Comparison of ENCODE assay signal across 19 mouse cellular contexts in the genomic region with DNA sequence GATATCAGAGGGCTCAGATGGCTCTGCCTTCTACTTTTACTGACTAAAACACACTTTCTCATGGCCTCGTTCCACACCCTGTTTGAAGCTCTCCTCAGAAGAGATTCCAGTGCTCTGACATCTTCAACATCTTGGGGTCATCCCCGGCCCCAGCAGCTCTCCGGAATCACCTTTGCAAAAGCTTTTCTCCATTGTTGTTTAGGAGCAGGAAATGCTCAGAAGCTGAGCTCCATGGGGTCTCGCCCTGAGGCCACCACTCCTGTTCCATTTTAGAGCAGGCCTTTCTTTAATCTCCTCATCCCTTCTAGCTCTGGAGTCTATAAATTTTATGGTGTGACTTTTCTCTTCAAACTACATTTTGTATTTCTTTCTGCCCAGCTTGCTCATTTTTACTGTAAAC. TPM values are rescaled to one million over a fixed set of nuclear protein-coding genes. Genes with fewer than 3 reads are reported as not detected.
"Had no signal": no experiment of that assay in that cellular context is flagged by ENCODE, and none has a peak within 500 bp of the region (broad histone marks: within the 10 kb centered on the region; RNA-seq: fewer than 3 reads in every experiment).

No protein-coding gene starts in this region.

- H3K27me3 ChIP-seq: lung, embryonic 15.5 days; midbrain, embryonic 13.5 days; midbrain, embryonic 15.5 days; neural tube, embryonic 12.5 days; stomach, embryonic 15.5 days had no signal

- H3K36me3 ChIP-seq: lung, embryonic 15.5 days; midbrain, embryonic 13.5 days; midbrain, embryonic 15.5 days; neural tube, embryonic 12.5 days; stomach, embryonic 15.5 days had no signal

- H3K27ac ChIP-seq: lung, embryonic 15.5 days; macrophage; midbrain, embryonic 13.5 days; midbrain, embryonic 15.5 days; neural tube, embryonic 12.5 days; stomach, embryonic 15.5 days; stomach, postnatal 0 days had no signal

- H3K4me3 ChIP-seq: lung, embryonic 15.5 days; megakaryocyte, embryonic 14.5 days; midbrain, embryonic 13.5 days; midbrain, embryonic 15.5 days; neural tube, embryonic 12.5 days; stomach, embryonic 15.5 days had no signal

- H3K4me2 ChIP-seq: lung, embryonic 15.5 days; midbrain, embryonic 13.5 days; midbrain, embryonic 15.5 days; neural tube, embryonic 12.5 days; stomach, embryonic 15.5 days had no signal

- H3K4me1 ChIP-seq: megakaryocyte, embryonic 14.5 days; stomach, embryonic 15.5 days had no signal

- H3K9ac ChIP-seq: liver, postnatal 0 days; lung, embryonic 15.5 days; midbrain, embryonic 13.5 days; midbrain, embryonic 15.5 days; neural tube, embryonic 12.5 days; stomach, embryonic 15.5 days had no signal

- DNase-seq: liver, postnatal 0 days; lung, adult 2 months; lung, postnatal 14 days; lung, postnatal 36 days; right cerebral cortex, postnatal 14 days; thymus, adult 2 months; thymus, postnatal 25 days; thymus, postnatal 4 days had no signal

- H3K9me3 ChIP-seq: lung, embryonic 15.5 days; midbrain, embryonic 13.5 days; midbrain, embryonic 15.5 days; neural tube, embryonic 12.5 days; stomach, embryonic 15.5 days had no signal

- ATAC-seq: liver, postnatal 0 days; lung, postnatal 0 days; midbrain, embryonic 13.5 days; midbrain, embryonic 15.5 days had no signal

RNA-seq across cellular contexts. Expression of a gene that starts 6.5 kb away (rescaled TPM):
- total RNA-seq: monocyte, adult 5-6 weeks; neutrophil, adult 5-6 weeks had no signal
- polyA plus RNA-seq: macrophage had no signal
